Mouse (Mus musculus): ENCODE measurements around the gene Lrmda.

Lrmda gene

GRCm38 (mm10) chr14:22118096-22118495 lies 98.6 kb downstream of the Lrmda start:
- in situ Hi-C loops (cut with MboI; ENCODE audit: low pct_unique_long_range_greater_than_20kb in 1 of 2, low sequenced_read_pairs in 2 of 2, unreplicated experiment in 1 of 2): no loop called here

GRCm38 (mm10) chr14:22118512-22118911 lies 99.0 kb downstream of the Lrmda start:
- in situ Hi-C loops (cut with MboI; ENCODE audit: low pct_unique_long_range_greater_than_20kb in 1 of 2, low sequenced_read_pairs in 2 of 2, unreplicated experiment in 1 of 2): no loop called here

GRCm38 (mm10) chr14:22126276-22126675 lies 106.8 kb downstream of the Lrmda start:
- in situ Hi-C loops (cut with MboI; ENCODE audit: low pct_unique_long_range_greater_than_20kb in 1 of 2, low sequenced_read_pairs in 2 of 2, unreplicated experiment in 1 of 2): no loop called here

GRCm38 (mm10) chr14:22126859-22127258 lies 107.3 kb downstream of the Lrmda start:
- in situ Hi-C loops (cut with MboI; ENCODE audit: low pct_unique_long_range_greater_than_20kb in 1 of 2, low sequenced_read_pairs in 2 of 2, unreplicated experiment in 1 of 2): no loop called here

- in situ Hi-C loops (cut with MboI; ENCODE audit: low pct_unique_long_range_greater_than_20kb in 1 of 2, low sequenced_read_pairs in 2 of 2, unreplicated experiment in 1 of 2): no loop called here
These were observed 111.6 kb downstream of the Lrmda start for GRCm38 (mm10) chr14:22130950-22131585.

- in situ Hi-C loops (cut with MboI; ENCODE audit: low pct_unique_long_range_greater_than_20kb in 1 of 2, low sequenced_read_pairs in 2 of 2, unreplicated experiment in 1 of 2): no loop called here
These were observed 119.8 kb downstream of the Lrmda start for GRCm38 (mm10) chr14:22139281-22139680.

- in situ Hi-C loops (cut with MboI; ENCODE audit: low pct_unique_long_range_greater_than_20kb in 1 of 2, low sequenced_read_pairs in 2 of 2, unreplicated experiment in 1 of 2): loop anchor here in 1 of 2 experiments (10.0 kb wide), 1 partner anchor 51 kb away; no protein-coding TSS in a partner anchor
These were observed 124.5 kb downstream of the Lrmda start for GRCm38 (mm10) chr14:22144014-22144413.

- in situ Hi-C loops (cut with MboI; ENCODE audit: low pct_unique_long_range_greater_than_20kb in 1 of 2, low sequenced_read_pairs in 2 of 2, unreplicated experiment in 1 of 2): loop anchor here in 1 of 2 experiments (10.0 kb wide), 1 partner anchor 49 kb away; no protein-coding TSS in a partner anchor
These were observed 126.4 kb downstream of the Lrmda start for GRCm38 (mm10) chr14:22145863-22146262.

GRCm38 (mm10) chr14:22146508-22147044 lies 127.1 kb downstream of the Lrmda start:
- in situ Hi-C loops (cut with MboI; ENCODE audit: low pct_unique_long_range_greater_than_20kb in 1 of 2, low sequenced_read_pairs in 2 of 2, unreplicated experiment in 1 of 2): loop anchor here in 1 of 2 experiments (10.0 kb wide), 1 partner anchor 48 kb away; no protein-coding TSS in a partner anchor

GRCm38 (mm10) chr14:22147341-22148024 lies 128.0 kb downstream of the Lrmda start:
- in situ Hi-C loops (cut with MboI; ENCODE audit: low pct_unique_long_range_greater_than_20kb in 1 of 2, low sequenced_read_pairs in 2 of 2, unreplicated experiment in 1 of 2): loop anchor here in 1 of 2 experiments (10.0 kb wide), 1 partner anchor 47 kb away; no protein-coding TSS in a partner anchor

- in situ Hi-C loops (cut with MboI; ENCODE audit: low pct_unique_long_range_greater_than_20kb in 1 of 2, low sequenced_read_pairs in 2 of 2, unreplicated experiment in 1 of 2): no loop called here
These were observed 133.2 kb downstream of the Lrmda start for GRCm38 (mm10) chr14:22152701-22153100.

GRCm38 (mm10) chr14:22154096-22154495 lies 134.6 kb downstream of the Lrmda start:
- in situ Hi-C loops (cut with MboI; ENCODE audit: low pct_unique_long_range_greater_than_20kb in 1 of 2, low sequenced_read_pairs in 2 of 2, unreplicated experiment in 1 of 2): no loop called here

- in situ Hi-C loops (cut with MboI; ENCODE audit: low pct_unique_long_range_greater_than_20kb in 1 of 2, low sequenced_read_pairs in 2 of 2, unreplicated experiment in 1 of 2): no loop called here
These were observed 135.5 kb downstream of the Lrmda start for GRCm38 (mm10) chr14:22155034-22155433.

- in situ Hi-C loops (cut with MboI; ENCODE audit: low pct_unique_long_range_greater_than_20kb in 1 of 2, low sequenced_read_pairs in 2 of 2, unreplicated experiment in 1 of 2): no loop called here
These were observed 136.1 kb downstream of the Lrmda start for GRCm38 (mm10) chr14:22155512-22156026.

- in situ Hi-C loops (cut with MboI; ENCODE audit: low pct_unique_long_range_greater_than_20kb in 1 of 2, low sequenced_read_pairs in 2 of 2, unreplicated experiment in 1 of 2): no loop called here
These were observed 137.5 kb downstream of the Lrmda start for GRCm38 (mm10) chr14:22156991-22157390.

- in situ Hi-C loops (cut with MboI; ENCODE audit: low pct_unique_long_range_greater_than_20kb in 1 of 2, low sequenced_read_pairs in 2 of 2, unreplicated experiment in 1 of 2): no loop called here
These were observed 141.9 kb downstream of the Lrmda start for GRCm38 (mm10) chr14:22161416-22161815.

- in situ Hi-C loops (cut with MboI; ENCODE audit: low pct_unique_long_range_greater_than_20kb in 1 of 2, low sequenced_read_pairs in 2 of 2, unreplicated experiment in 1 of 2): no loop called here
These were observed 147.8 kb downstream of the Lrmda start for GRCm38 (mm10) chr14:22167285-22167684.

GRCm38 (mm10) chr14:22168077-22168794 lies 148.7 kb downstream of the Lrmda start:
- in situ Hi-C loops (cut with MboI; ENCODE audit: low pct_unique_long_range_greater_than_20kb in 1 of 2, low sequenced_read_pairs in 2 of 2, unreplicated experiment in 1 of 2): no loop called here
